Mouse (Mus musculus) right cerebral cortex, adult 18-20 months (tissue): ENCODE data around the gene Plekhh3.

Experiments used
- DNase-seq: peaks from one replicate; pipeline ENCODE4 v3.0.0; 2022; ENCODE audit warnings: mixed read lengths

Gene Plekhh3

GRCm38 (mm10) chr11:101170811-101171610, at the start of gene Plekhh3:
TSS of gene Plekhh3 (minus strand) at chr11:101171351.
- DNase-seq: peak; percentile 98

GRCm38 (mm10) chr11:101220853-101221252, 49.7 kb upstream of the Plekhh3 start:
- DNase-seq: no peak

GRCm38 (mm10) chr11:101218436-101219055, 47.4 kb upstream of the Plekhh3 start:
- DNase-seq: no peak

- no peak for DNase-seq
Observed at GRCm38 (mm10) chr11:101216936-101217335, 45.8 kb upstream of the Plekhh3 start.

- no peak for DNase-seq
Observed at GRCm38 (mm10) chr11:101211970-101212369, 40.8 kb upstream of the Plekhh3 start.

- DNase-seq: no peak
Observed at GRCm38 (mm10) chr11:101200986-101201385, 29.8 kb upstream of the Plekhh3 start.

GRCm38 (mm10) chr11:101199555-101199954, 28.4 kb upstream of the Plekhh3 start:
- DNase-seq: no peak

- DNase-seq: no peak
Observed at GRCm38 (mm10) chr11:101196175-101196574, 25.0 kb upstream of the Plekhh3 start.

- no peak for DNase-seq
Observed at GRCm38 (mm10) chr11:101195571-101195970, 24.4 kb upstream of the Plekhh3 start.

- no peak for DNase-seq
Observed at GRCm38 (mm10) chr11:101195101-101195500, 23.9 kb upstream of the Plekhh3 start.

- no peak for DNase-seq
Observed at GRCm38 (mm10) chr11:101194643-101195042, 23.5 kb upstream of the Plekhh3 start.

- DNase-seq: no peak
Observed at GRCm38 (mm10) chr11:101194137-101194536, 23.0 kb upstream of the Plekhh3 start.

GRCm38 (mm10) chr11:101193076-101193475, 21.9 kb upstream of the Plekhh3 start:
- no peak for DNase-seq

- no peak for DNase-seq
Observed at GRCm38 (mm10) chr11:101192646-101193045, 21.5 kb upstream of the Plekhh3 start.

GRCm38 (mm10) chr11:101191919-101192470, 20.8 kb upstream of the Plekhh3 start:
- DNase-seq: no peak

- DNase-seq: no peak
Observed at GRCm38 (mm10) chr11:101190913-101191907, 20.1 kb upstream of the Plekhh3 start.

GRCm38 (mm10) chr11:101190181-101190912, 19.2 kb upstream of the Plekhh3 start:
- no peak for DNase-seq

- DNase-seq: peak; percentile 71
Observed at GRCm38 (mm10) chr11:101189495-101190180, 18.5 kb upstream of the Plekhh3 start.

GRCm38 (mm10) chr11:101188166-101188805, 17.1 kb upstream of the Plekhh3 start:
- DNase-seq: no peak

GRCm38 (mm10) chr11:101187541-101187940, 16.4 kb upstream of the Plekhh3 start:
- no peak for DNase-seq
